8 mouse cellular contexts compared by ENCODE assay signal in genomic region chr4:84884111-84884538, GRCm38 (mm10). TPM values are rescaled to one million over a fixed set of nuclear protein-coding genes. Genes with fewer than 3 reads are reported as not detected.
DNase-seq lines count a peak whose midpoint lies in the region; ATAC-seq and TF ChIP-seq lines count a peak whose summit lies in the region.

Gene Cntln (plus strand): TSS chr4:84884309.

- TF ChIP-seq CTCF in olfactory bulb, adult 2 months (IDR thresholded peaks at IDR 0.05; ENCODE audit: insufficient read depth, low read depth, low read length), result no peak

- H3K27me3 ChIP-seq in hindbrain, embryonic 10.5 days (ENCODE audit: insufficient read depth, poor library complexity, severe bottlenecking), result peaks cover 17% of the 10 kb centered on the region
- no peaks in the 10 kb centered on the region for H3K27me3 ChIP-seq in lung, embryonic 15.5 days

- peaks cover 16% of the 10 kb centered on the region; the same call in 1 of the 2 replicates for H3K4me1 ChIP-seq in hindbrain, embryonic 10.5 days (replicated peaks)
- H3K4me1 ChIP-seq in lung, embryonic 15.5 days, result 0 out of 2 replicates have a peak, but pooled peaks cover 3% of the 10 kb centered on the region
- peaks cover 4% of the 10 kb centered on the region; the same call in 1 of the 2 replicates for H3K4me1 ChIP-seq in olfactory bulb, adult 2 months (ENCODE audit: control insufficient read depth, insufficient read depth, low read length)

- peaks cover 5% of the 10 kb centered on the region; the same call in 1 of the 2 replicates for H3K9me3 ChIP-seq in hindbrain, embryonic 10.5 days
- H3K9me3 ChIP-seq in lung, embryonic 15.5 days, result no peaks in the 10 kb centered on the region

- peak within 1 kb of the TSS; percentile 71 for H3K4me3 ChIP-seq in hindbrain, embryonic 10.5 days
- peak within 1 kb of the TSS; percentile 93 for H3K4me3 ChIP-seq in lung, embryonic 15.5 days
- H3K4me3 ChIP-seq in olfactory bulb, adult 2 months (ENCODE audit: insufficient read depth, low read depth, low read length), result peak within 1 kb of the TSS; percentile 86

- peak within 1 kb of the TSS; percentile 97 for H3K27ac ChIP-seq in hindbrain, embryonic 10.5 days
- peak within 1 kb of the TSS; percentile 90 for H3K27ac ChIP-seq in lung, embryonic 15.5 days
- peak within 1 kb of the TSS; percentile 34; the same call in 1 of the 2 replicates for H3K27ac ChIP-seq in olfactory bulb, adult 2 months (ENCODE audit: insufficient read depth, low read depth, low read length)

- H3K36me3 ChIP-seq in hindbrain, embryonic 10.5 days, result no peaks in the 10 kb centered on the region
- H3K36me3 ChIP-seq in lung, embryonic 15.5 days, result no peaks in the 10 kb centered on the region

- under 1% methylated on average over 50 of the region's 50 CpGs for WGBS in hindbrain, embryonic 10.5 days
- WGBS in lung, embryonic 15.5 days, result under 1% methylated on average over 50 of the region's 50 CpGs
- WGBS in olfactory bulb, adult 2 months, result under 1% methylated on average over 50 of the region's 50 CpGs

- peak; percentile 94 for ATAC-seq in frontal cortex, adult (ENCODE audit: low TSS enrichment)
- peak; percentile 97 for ATAC-seq in lung, embryonic 15.5 days (ENCODE audit: borderline replicate concordance, extremely low read depth, low FRiP score, low TSS enrichment)

- peak within 1 kb of the TSS; percentile 93 for H3K9ac ChIP-seq in lung, embryonic 15.5 days

- peak within 1 kb of the TSS; percentile 69 for H3K4me2 ChIP-seq in lung, embryonic 15.5 days

- DNase-seq in Muller cell, postnatal 12 days (ENCODE audit: inconsistent ontology term), result peak; percentile 96
- peak; percentile 94 for DNase-seq in cerebellum, adult 9-10 months
- DNase-seq in hindbrain, embryonic 10.5 days (ENCODE audit: low spot score), result peak; percentile 95
- DNase-seq in layer of hippocampus, adult 9-10 months (ENCODE audit: low spot score), result peak; percentile 56
- peak; percentile 76 to 79 for DNase-seq in thymus, adult 18-20 months

- peak; percentile 53; the same call in 1 of the 2 replicates for TF ChIP-seq POLR2A in olfactory bulb, adult 2 months (IDR thresholded peaks at IDR 0.05; ENCODE audit: insufficient read depth, low read depth, low read length)

RNA-seq across cellular contexts. Expression of gene Cntln, which starts in this region (rescaled TPM):
- 4.4 and 5.4 TPM in 2 replicates for polyA plus RNA-seq in hindbrain, embryonic 10.5 days (2016; fragmentation: Nextera tagmentation; extraction: Ambion mirVana)
- 13.3 and 14.3 TPM in 2 replicates for polyA plus RNA-seq in lung, embryonic 15.5 days (2015; fragmentation: Nextera tagmentation; extraction: Ambion mirVana)
- polyA plus RNA-seq in olfactory bulb, adult 2 months (2012; ENCODE audit: insufficient read depth, insufficient read length, low replicate concordance, missing spikeins), result not detected in 2 replicates

Comparison
In these comparisons a context has a peak if more than half of its experiments do, and no peak if none do; other contexts are left out.
1. Peak in every context shown above with its lines: DNase-seq, ATAC-seq, H3K4me3 ChIP-seq and H3K27ac ChIP-seq.
2. H3K27ac ChIP-seq: peak in every context shown above with its lines; median percentile 97 in hindbrain, embryonic 10.5 days; 90 in lung, embryonic 15.5 days; 34 in olfactory bulb, adult 2 months.